Mouse (Mus musculus): ENCODE measurements around the gene Emc3. TPM values are rescaled to one million over a fixed set of nuclear protein-coding genes. Genes with fewer than 3 reads are reported as not detected.
A peak's percentile ranks its signal among the peaks of the same experiment; 100 is the strongest.

Emc3 gene
- polyA plus RNA-seq, 1 experiment from 2014 or later, result 89.4 TPM

DNA sequence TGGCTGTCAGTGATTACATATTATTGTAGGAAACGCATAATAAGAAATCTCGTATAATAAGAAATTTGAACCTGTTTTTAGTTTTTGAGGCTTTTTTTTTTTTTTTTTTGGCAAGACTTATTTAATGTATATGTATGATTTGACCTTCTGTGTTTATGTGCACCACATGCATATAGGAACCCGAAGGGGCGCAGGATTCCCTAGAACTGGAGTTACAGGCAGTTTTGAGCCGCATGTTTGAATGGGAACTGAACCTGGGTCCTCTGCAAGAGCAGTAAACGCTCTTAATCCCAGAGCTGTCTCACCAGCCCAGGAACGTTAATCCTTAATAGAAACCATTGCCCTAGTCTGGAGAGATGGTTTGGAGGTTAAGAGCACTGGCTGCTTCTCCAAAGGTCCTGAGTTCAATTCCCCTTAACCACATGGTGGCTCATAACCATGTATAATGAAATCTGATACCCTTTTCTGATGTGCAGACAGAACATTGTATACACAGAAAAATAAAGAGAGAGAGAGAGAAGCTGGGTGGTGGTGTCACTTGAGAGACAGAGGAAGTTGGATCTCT lies 470 bp upstream of the Emc3 start:
- H3K9ac ChIP-seq (ENCODE audit: low read length), result peak overlapping the region; percentile 88
- H3K4me1 ChIP-seq (ENCODE audit: control insufficient read depth, insufficient read depth, low read length), result peaks cover 9% of the 10 kb centered on the region
- DNase-seq (ENCODE audit: low spot score), result no peak
- no peak overlapping the region for H3K27ac ChIP-seq (ENCODE audit: low read depth, low read length)
- H3K4me2 ChIP-seq (ENCODE audit: low read depth), result peak overlapping the region; percentile 59
- no peaks in the 10 kb centered on the region for H3K36me3 ChIP-seq (ENCODE audit: control insufficient read depth, insufficient read depth, low read length)
- WGBS, result 10% methylated on average over 7 of the region's 7 CpGs
- peak overlapping the region; percentile 90 for H3K4me3 ChIP-seq (ENCODE audit: low read depth, low read length)
- H3K27me3 ChIP-seq (ENCODE audit: control insufficient read depth, insufficient read depth, low read length), result no peaks in the 10 kb centered on the region
- no peaks in the 10 kb centered on the region for H3K9me3 ChIP-seq (ENCODE audit: control insufficient read depth, low read length)
- ATAC-seq (ENCODE audit: insufficient read depth, low FRiP score, low TSS enrichment), result no peak

DNA sequence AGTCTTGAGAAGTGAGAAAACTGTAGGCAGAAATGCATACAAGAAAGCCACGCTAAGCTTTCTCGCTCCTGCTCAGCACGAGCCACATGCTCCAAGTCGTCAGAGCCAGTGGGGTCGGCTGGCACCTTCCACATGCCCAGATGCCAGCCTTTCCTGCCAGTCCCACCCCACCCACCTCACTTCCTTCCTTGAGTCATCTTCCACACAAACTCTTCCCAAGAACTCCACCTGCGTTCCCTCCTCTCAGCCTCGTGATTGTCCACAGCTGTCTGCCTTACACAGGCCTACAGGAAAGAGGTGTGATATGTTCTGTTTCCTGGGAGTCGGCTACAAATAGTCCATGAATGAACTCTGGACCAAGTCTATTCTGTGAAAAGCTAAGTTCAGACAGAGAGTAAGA lies 8.0 kb downstream of the Emc3 start:
- H3K27me3 ChIP-seq (ENCODE audit: control insufficient read depth, insufficient read depth, low read length), result no peaks in the 10 kb centered on the region
- H3K27ac ChIP-seq (ENCODE audit: low read depth, low read length), result no peak overlapping the region
- no peak overlapping the region for H3K9ac ChIP-seq (ENCODE audit: low read length)
- H3K4me3 ChIP-seq (ENCODE audit: low read depth, low read length), result no peak overlapping the region
- H3K36me3 ChIP-seq (ENCODE audit: control insufficient read depth, insufficient read depth, low read length), result peaks cover 5% of the 10 kb centered on the region; the same call in 1 of the 2 replicates
- 88% methylated on average over 8 of the region's 8 CpGs for WGBS
- DNase-seq (ENCODE audit: low spot score) (no peak), ATAC-seq (ENCODE audit: insufficient read depth, low FRiP score, low TSS enrichment) (no peak)
- no peaks in the 10 kb centered on the region for H3K4me1 ChIP-seq (ENCODE audit: control insufficient read depth, insufficient read depth, low read length)
- H3K4me2 ChIP-seq (ENCODE audit: low read depth), result no peak overlapping the region
- H3K9me3 ChIP-seq (ENCODE audit: control insufficient read depth, low read length), result no peaks in the 10 kb centered on the region

DNA sequence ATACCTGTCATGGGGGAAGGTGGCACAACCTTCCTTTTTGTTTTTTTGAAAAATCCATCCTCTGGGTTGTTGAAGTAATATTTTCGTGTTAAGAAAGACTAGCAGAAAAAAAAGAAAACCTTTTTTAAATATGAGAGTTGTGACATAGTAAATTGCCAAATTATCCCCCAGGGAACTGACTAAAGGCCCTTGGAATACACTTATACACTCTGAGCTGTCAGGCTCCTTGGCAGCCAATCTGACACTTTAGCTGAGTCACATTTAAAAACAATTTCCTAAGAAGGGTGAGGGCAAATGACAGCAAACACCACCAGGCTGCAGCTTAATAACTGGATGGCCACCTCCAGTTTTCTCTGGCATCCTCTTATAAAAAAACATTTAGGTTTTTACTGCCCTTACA lies 9.1 kb downstream of the Emc3 start:
- 84% methylated on average over 1 of the region's 1 CpGs for WGBS
- DNase-seq (ENCODE audit: low spot score) (no peak), ATAC-seq (ENCODE audit: insufficient read depth, low FRiP score, low TSS enrichment) (no peak)
- Histone ChIP-seq H3K27me3 (ENCODE audit: control insufficient read depth, insufficient read depth, low read length) (no peaks in the 10 kb centered on the region), H3K9ac (ENCODE audit: low read length) (no peak overlapping the region), H3K9me3 (ENCODE audit: control insufficient read depth, low read length) (no peaks in the 10 kb centered on the region), H3K4me1 (ENCODE audit: control insufficient read depth, insufficient read depth, low read length) (no peaks in the 10 kb centered on the region), H3K27ac (ENCODE audit: low read depth, low read length) (no peak overlapping the region), H3K36me3 (ENCODE audit: control insufficient read depth, insufficient read depth, low read length) (peaks cover 11% of the 10 kb centered on the region), H3K4me2 (ENCODE audit: low read depth) (no peak overlapping the region), H3K4me3 (ENCODE audit: low read depth, low read length) (no peak overlapping the region)

DNA sequence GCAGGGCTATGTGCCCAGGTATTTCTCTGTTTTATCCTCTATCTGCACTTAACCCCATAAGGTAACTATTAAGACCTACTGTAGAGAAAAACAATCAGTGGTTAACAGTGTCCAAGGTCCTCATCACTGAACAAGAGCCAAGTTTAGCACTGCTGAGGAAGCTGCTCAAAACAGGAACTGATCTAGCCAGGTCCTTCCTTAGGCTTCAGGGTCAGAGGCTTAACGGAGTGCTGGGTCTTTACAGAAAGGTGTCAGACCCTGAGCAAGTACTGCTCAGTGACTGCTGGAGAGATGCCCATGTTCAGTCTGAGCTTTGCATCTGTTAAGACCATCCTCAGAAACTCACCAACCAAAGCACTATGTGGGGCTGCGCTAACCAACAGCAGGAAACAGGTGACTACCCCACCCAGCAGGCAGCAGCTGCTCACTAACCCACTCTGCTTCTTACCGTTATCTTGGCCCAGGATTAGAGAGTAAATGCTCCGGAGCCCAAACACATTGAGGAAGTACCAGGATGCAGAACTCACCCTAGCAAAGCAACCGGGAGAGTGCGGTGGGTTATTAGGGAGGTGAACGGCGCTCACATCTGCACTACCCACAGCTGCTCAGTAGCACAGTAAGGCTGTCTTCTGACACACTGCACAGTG lies 13.9 kb downstream of the Emc3 start:
- Histone ChIP-seq H3K9ac (ENCODE audit: low read length) (no peak overlapping the region), H3K27ac (ENCODE audit: low read depth, low read length) (no peak overlapping the region), H3K9me3 (ENCODE audit: control insufficient read depth, low read length) (no peaks in the 10 kb centered on the region), H3K4me3 (ENCODE audit: low read depth, low read length) (no peak overlapping the region), H3K4me2 (ENCODE audit: low read depth) (no peak overlapping the region), H3K4me1 (ENCODE audit: control insufficient read depth, insufficient read depth, low read length) (no peaks in the 10 kb centered on the region), H3K27me3 (ENCODE audit: control insufficient read depth, insufficient read depth, low read length) (no peaks in the 10 kb centered on the region), H3K36me3 (ENCODE audit: control insufficient read depth, insufficient read depth, low read length) (peaks cover 30% of the 10 kb centered on the region)
- 95% methylated on average over 8 of the region's 8 CpGs for WGBS
- ATAC-seq (ENCODE audit: insufficient read depth, low FRiP score, low TSS enrichment) (no peak), DNase-seq (ENCODE audit: low spot score) (no peak)

DNA sequence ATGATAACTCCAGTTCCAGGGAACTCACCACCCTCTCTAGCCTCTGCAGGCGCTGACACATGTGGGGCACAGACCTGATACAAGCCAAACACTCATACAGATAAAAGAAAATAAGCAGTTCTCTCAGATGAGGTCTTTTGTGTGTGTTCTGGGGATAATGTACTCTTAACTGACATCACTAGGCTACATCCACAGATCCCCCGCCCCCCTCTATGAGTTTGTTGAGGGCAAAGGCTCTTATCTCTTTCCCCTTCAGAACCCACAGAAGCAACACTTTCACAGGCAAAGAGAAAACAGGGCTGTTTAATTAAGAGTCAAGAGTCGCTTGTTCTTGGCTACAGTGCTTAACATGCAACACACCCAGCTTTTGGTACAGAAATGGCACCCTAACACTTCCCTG lies 16.9 kb downstream of the Emc3 start:
- Histone ChIP-seq H3K27me3 (ENCODE audit: control insufficient read depth, insufficient read depth, low read length) (no peaks in the 10 kb centered on the region), H3K4me1 (ENCODE audit: control insufficient read depth, insufficient read depth, low read length) (no peaks in the 10 kb centered on the region), H3K9ac (ENCODE audit: low read length) (no peak overlapping the region), H3K36me3 (ENCODE audit: control insufficient read depth, insufficient read depth, low read length) (peaks cover 25% of the 10 kb centered on the region), H3K4me2 (ENCODE audit: low read depth) (no peak overlapping the region), H3K27ac (ENCODE audit: low read depth, low read length) (no peak overlapping the region), H3K9me3 (ENCODE audit: control insufficient read depth, low read length) (no peaks in the 10 kb centered on the region), H3K4me3 (ENCODE audit: low read depth, low read length) (no peak overlapping the region)
- DNase-seq (ENCODE audit: low spot score) (no peak), ATAC-seq (ENCODE audit: insufficient read depth, low FRiP score, low TSS enrichment) (no peak)
- 96% methylated on average over 3 of the region's 3 CpGs for WGBS

DNA sequence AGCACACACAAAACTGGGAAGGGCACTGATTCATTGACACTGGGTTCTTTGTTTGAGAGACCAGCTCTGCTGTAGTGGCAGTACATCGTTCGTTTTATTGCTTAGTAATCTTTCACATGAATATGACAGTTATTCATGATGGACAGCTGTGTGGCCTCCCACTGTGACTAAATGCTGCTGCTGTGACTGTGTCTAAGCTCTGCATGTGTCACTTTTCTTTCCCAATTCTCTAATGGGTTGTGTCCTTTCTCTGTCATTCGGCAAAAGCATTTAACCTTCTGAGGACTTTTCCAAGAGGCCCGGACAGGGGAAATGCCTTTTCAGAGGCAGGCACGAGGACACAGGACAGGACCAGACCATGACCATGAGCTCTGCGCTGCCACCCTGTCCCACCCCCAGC lies 17.5 kb downstream of the Emc3 start:
- ATAC-seq (ENCODE audit: insufficient read depth, low FRiP score, low TSS enrichment), result no peak
- Histone ChIP-seq H3K27ac (ENCODE audit: low read depth, low read length) (no peak overlapping the region), H3K4me1 (ENCODE audit: control insufficient read depth, insufficient read depth, low read length) (no peaks in the 10 kb centered on the region), H3K9ac (ENCODE audit: low read length) (no peak overlapping the region), H3K27me3 (ENCODE audit: control insufficient read depth, insufficient read depth, low read length) (no peaks in the 10 kb centered on the region), H3K4me2 (ENCODE audit: low read depth) (no peak overlapping the region), H3K4me3 (ENCODE audit: low read depth, low read length) (no peak overlapping the region), H3K9me3 (ENCODE audit: control insufficient read depth, low read length) (no peaks in the 10 kb centered on the region), H3K36me3 (ENCODE audit: control insufficient read depth, insufficient read depth, low read length) (peaks cover 25% of the 10 kb centered on the region)
- WGBS, result 90% methylated on average over 6 of the region's 6 CpGs
- no peak for DNase-seq (ENCODE audit: low spot score)

DNA sequence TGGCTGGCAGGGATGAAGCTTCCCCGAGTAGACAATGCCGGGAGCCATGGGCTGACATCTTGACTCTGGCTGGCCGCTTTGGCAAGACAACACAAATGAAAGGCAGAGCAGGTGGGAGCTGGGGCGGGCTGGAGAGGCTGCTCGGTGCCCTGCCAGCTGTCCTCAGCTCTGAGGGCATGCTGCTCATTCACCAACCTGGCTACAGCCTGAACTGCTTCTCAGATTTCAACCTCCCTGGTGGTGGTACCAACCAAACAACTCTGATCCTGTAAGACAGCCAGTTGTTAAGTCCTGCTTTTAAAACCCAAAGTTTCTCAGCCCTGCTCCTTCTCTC lies 22.5 kb downstream of the Emc3 start:
- ATAC-seq (ENCODE audit: insufficient read depth, low FRiP score, low TSS enrichment) (no peak), DNase-seq (ENCODE audit: low spot score) (no peak)
- Histone ChIP-seq H3K9me3 (ENCODE audit: control insufficient read depth, low read length) (no peaks in the 10 kb centered on the region), H3K27ac (ENCODE audit: low read depth, low read length) (no peak overlapping the region), H3K9ac (ENCODE audit: low read length) (no peak overlapping the region), H3K27me3 (ENCODE audit: control insufficient read depth, insufficient read depth, low read length) (no peaks in the 10 kb centered on the region), H3K36me3 (ENCODE audit: control insufficient read depth, insufficient read depth, low read length) (peaks cover 3% of the 10 kb centered on the region), H3K4me2 (ENCODE audit: low read depth) (no peak overlapping the region), H3K4me1 (ENCODE audit: control insufficient read depth, insufficient read depth, low read length) (no peaks in the 10 kb centered on the region), H3K4me3 (ENCODE audit: low read depth, low read length) (no peak overlapping the region)
- 53% methylated on average over 5 of the region's 5 CpGs for WGBS

DNA sequence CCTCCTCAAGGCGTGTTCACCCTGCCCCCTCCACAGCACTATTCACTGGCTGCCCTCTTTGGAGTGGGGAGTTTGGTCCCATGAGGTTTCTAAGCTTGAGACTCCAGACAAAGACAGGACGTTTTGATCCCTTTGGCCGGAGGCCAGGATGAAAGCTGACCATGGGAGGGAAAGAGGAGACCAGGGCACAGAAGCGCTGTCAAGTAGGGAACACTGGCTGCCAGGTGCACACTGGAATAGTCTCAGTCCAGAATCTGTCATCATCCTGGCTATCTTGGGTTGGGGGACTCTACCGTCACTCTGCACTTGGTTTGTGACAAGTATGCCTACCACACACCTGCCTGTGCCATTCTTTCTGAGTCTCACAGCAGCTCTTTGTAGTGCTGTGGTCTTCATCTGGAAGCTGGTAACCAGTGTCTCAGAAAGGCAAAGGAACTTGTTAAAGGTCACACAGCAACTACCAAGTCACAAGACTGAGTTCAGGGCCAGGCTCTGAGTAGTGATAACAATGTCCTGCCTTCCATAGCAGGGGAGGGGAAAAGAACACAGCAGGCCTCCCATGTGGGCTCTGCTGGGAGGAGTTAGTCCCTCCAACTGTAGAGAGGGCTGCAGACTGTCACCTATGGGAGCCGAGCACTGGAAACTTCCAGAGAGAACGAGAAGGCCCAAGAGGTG lies 23.0 kb downstream of the Emc3 start:
- H3K27ac ChIP-seq (ENCODE audit: low read depth, low read length), result no peak overlapping the region
- H3K4me3 ChIP-seq (ENCODE audit: low read depth, low read length), result no peak overlapping the region
- no peak overlapping the region for H3K4me2 ChIP-seq (ENCODE audit: low read depth)
- no peak overlapping the region for H3K9ac ChIP-seq (ENCODE audit: low read length)
- DNase-seq (ENCODE audit: low spot score) (no peak), ATAC-seq (ENCODE audit: insufficient read depth, low FRiP score, low TSS enrichment) (no peak)
- WGBS, result 69% methylated on average over 7 of the region's 7 CpGs
- no peaks in the 10 kb centered on the region for H3K4me1 ChIP-seq (ENCODE audit: control insufficient read depth, insufficient read depth, low read length)
- H3K9me3 ChIP-seq (ENCODE audit: control insufficient read depth, low read length), result no peaks in the 10 kb centered on the region
- H3K27me3 ChIP-seq (ENCODE audit: control insufficient read depth, insufficient read depth, low read length), result no peaks in the 10 kb centered on the region
- H3K36me3 ChIP-seq (ENCODE audit: control insufficient read depth, insufficient read depth, low read length), result no peaks in the 10 kb centered on the region

DNA sequence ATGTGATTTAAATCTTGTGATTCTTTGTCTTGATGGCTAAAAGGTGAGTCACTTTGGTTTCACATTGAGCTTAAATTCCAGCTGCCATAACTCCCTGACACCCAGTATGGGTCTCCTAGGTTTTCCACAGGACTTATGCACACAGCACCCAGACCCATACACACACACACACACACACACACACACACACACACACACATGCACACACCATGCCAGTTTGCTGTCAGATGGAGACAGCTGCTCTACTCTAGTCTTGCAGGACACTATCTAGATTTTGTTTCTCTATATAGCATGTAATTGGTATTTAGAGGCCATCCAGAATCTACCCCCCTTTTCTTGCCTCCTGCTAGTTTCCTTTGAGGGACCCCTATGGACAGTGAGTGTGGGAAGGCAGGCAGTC lies 24.3 kb downstream of the Emc3 start:
- Histone ChIP-seq H3K9me3 (ENCODE audit: control insufficient read depth, low read length) (no peaks in the 10 kb centered on the region), H3K36me3 (ENCODE audit: control insufficient read depth, insufficient read depth, low read length) (no peaks in the 10 kb centered on the region), H3K4me2 (ENCODE audit: low read depth) (no peak overlapping the region), H3K4me3 (ENCODE audit: low read depth, low read length) (no peak overlapping the region), H3K27ac (ENCODE audit: low read depth, low read length) (no peak overlapping the region), H3K9ac (ENCODE audit: low read length) (no peak overlapping the region), H3K27me3 (ENCODE audit: control insufficient read depth, insufficient read depth, low read length) (no peaks in the 10 kb centered on the region), H3K4me1 (ENCODE audit: control insufficient read depth, insufficient read depth, low read length) (no peaks in the 10 kb centered on the region)
- no peak for ATAC-seq (ENCODE audit: insufficient read depth, low FRiP score, low TSS enrichment)
- no peak for DNase-seq (ENCODE audit: low spot score)

Measured in neural tube, embryonic 11.5 days (tissue).